Mouse (Mus musculus) neutrophil, adult 83 days (primary cell): ENCODE results near the gene Dnajb12. TPM values are rescaled to one million over a fixed set of nuclear protein-coding genes. Genes with fewer than 3 reads are reported as not detected.

Source experiments
- total RNA-seq, 2 experiments: library from RNA; stranded (reverse); gene quantifications; one replicate each; pipeline ENCODE4 v1.2.4; 2023

Dnajb12 gene
- total RNA-seq, result 10 to 100 TPM; 28.2 to 28.8 TPM

DNA sequence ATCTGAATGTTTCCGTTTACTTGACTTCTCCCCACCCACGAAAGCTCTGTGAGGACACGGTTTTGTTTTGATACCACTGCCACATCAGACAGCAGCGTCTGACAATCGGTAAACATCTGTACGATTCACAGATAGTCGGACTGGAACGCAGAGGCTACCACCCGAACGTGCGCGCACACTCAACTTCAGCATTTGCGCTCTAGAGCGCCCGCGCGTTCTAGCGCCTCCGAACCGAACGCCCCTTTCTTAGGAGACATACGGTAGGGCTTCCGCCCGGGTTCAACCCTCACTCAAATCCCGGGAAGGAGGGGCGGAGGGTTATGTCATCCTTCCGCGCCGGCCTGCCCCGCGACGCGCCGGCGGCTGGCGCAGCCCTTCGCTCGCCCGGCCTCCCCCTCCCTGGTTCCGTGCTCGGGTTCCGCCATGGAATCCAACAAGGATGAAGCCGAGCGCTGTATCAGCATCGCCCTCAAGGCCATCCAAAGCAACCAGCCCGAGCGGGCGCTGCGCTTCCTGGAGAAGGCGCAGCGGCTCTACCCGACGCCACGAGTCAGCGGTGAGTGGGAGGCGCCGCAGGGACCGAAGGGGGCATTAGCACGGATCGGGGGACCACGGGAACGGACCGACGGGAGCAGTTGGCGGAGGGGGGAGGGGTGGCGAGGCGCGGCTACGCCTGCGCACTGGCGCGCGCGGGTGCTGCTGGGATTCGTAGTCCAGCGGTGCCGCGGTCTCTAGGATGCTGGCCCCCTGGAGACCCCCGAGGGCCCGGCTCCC, at the start of gene Dnajb12:
Gene Dnajb12, plus strand, starts transcription at position 302 of the 774 bp plus-strand sequence.

Other genes with a start within 250 kb of the Dnajb12 start
- 100 to 1,000 TPM; 102 to 110 TPM for gene Micu1, start 177.1 kb upstream of the Dnajb12 start, total RNA-seq
- gene Ddit4, start 72.3 kb downstream of the Dnajb12 start, total RNA-seq, result 10 to 100 TPM; 10.2 to 11.0 TPM
- 10 to 100 TPM in 1 of 2 experiments, 1 to 10 TPM in 1; 9.2 to 10.3 TPM for gene Ascc1, start 123.2 kb downstream of the Dnajb12 start, total RNA-seq
- 10 to 100 TPM; 23.0 to 27.5 TPM for gene Anapc16, start 123.6 kb downstream of the Dnajb12 start, total RNA-seq
- under 1 TPM; 0.53 to 0.68 TPM for gene Spock2, start 226.7 kb downstream of the Dnajb12 start, total RNA-seq